Mouse (Mus musculus) neural tube, embryonic 14.5 days (tissue): ENCODE measurements around the gene Neo1. TPM values are rescaled to one million over a fixed set of nuclear protein-coding genes. Genes with fewer than 3 reads are reported as not detected.

Experiments used
- ATAC-seq: fragments of 200-750 bp; cut with Nextera tagmentation; 2 replicates; pipeline ENCODE4 v1.8.0; 2017; ENCODE audit warnings: low read depth, mild to moderate bottlenecking, moderate TSS enrichment, moderate library complexity
- H3K27ac ChIP-seq: fragments of 300-500 bp; sonication (generic); 2 replicates; pipeline ENCODE4 v1.5.1; 2014; ENCODE audit warnings: low read depth, mild to moderate bottlenecking, control low read depth, low read length, moderate library complexity, mixed read lengths
- H3K27me3 ChIP-seq: fragments of 300-500 bp; sonication (generic); 2 replicates; pipeline ENCODE4 v1.6.1; 2014; ENCODE audit warnings: low read length; ENCODE audit not compliant: control insufficient read depth, insufficient read depth
- H3K36me3 ChIP-seq: fragments of 300-500 bp; sonication (generic); 2 replicates; pipeline ENCODE4 v1.6.1; 2014; ENCODE audit warnings: low read length, mixed read lengths; ENCODE audit not compliant: control insufficient read depth, insufficient read depth
- H3K4me1 ChIP-seq: fragments of 300-500 bp; sonication (generic); 2 replicates; pipeline ENCODE4 v1.6.1; 2014; ENCODE audit warnings: low read length; ENCODE audit not compliant: control insufficient read depth, insufficient read depth
- H3K4me2 ChIP-seq: fragments of 300-500 bp; sonication (generic); 2 replicates; pipeline ENCODE4 v1.6.1; 2014; ENCODE audit warnings: mild to moderate bottlenecking, low read depth, low read length, control low read depth
- H3K4me3 ChIP-seq: fragments of 300-500 bp; sonication (generic); 2 replicates; pipeline ENCODE4 v1.5.1; 2014; ENCODE audit warnings: low read depth, low read length, control low read depth, mixed read lengths
- H3K9ac ChIP-seq: fragments of 300-500 bp; sonication (generic); replicated peaks from 2 replicates; pipeline ENCODE4 v1.6.1; 2014; ENCODE audit warnings: low read depth, mild to moderate bottlenecking, control low read depth, low read length, mixed read lengths
- H3K9me3 ChIP-seq: fragments of 300-500 bp; sonication (generic); 2 replicates; pipeline ENCODE4 v1.6.1; 2016; ENCODE audit warnings: low read length; ENCODE audit not compliant: control insufficient read depth
- WGBS: fragments of 180-500 bp; shearing (Covaris S2); extraction: QIAGEN DNeasy Blood & Tissue Kit; methylation state at CpG from one replicate; pipeline ENCODE4 v1.1.7; 2014; 5-methylcytosine and 5-hydroxymethylcytosine counted together
- polyA plus RNA-seq: library from polyadenylated mRNA; unstranded; fragments of >200 nt; fragmentation: Nextera tagmentation; extraction: Ambion mirVana; gene quantifications from 2 replicates; pipeline ENCODE4 v1.2.1, GENCODE M21; 2014

Gene Neo1
- polyA plus RNA-seq, 1 experiment from 2014 or later = 59.7 TPM

GRCm38 (mm10) chr9:58934776-58935175 lies 101.5 kb downstream of the Neo1 start:
- H3K36me3 ChIP-seq = no peaks in the 10 kb centered on the region
- no peaks in the 10 kb centered on the region for H3K9me3 ChIP-seq
- no peak overlapping the region for H3K4me2 ChIP-seq
- no peak for ATAC-seq
- H3K27ac ChIP-seq = no peak overlapping the region
- H3K4me1 ChIP-seq = no peaks in the 10 kb centered on the region
- H3K27me3 ChIP-seq = no peaks in the 10 kb centered on the region
- no peak overlapping the region for H3K4me3 ChIP-seq
- no peak overlapping the region for H3K9ac ChIP-seq
- WGBS = 78% methylated on average over 2 of the region's 2 CpGs

GRCm38 (mm10) chr9:58928103-58928502 lies 108.1 kb downstream of the Neo1 start:
- no peak overlapping the region for H3K4me2 ChIP-seq
- WGBS = 33% methylated on average over 1 of the region's 1 CpGs
- no peaks in the 10 kb centered on the region for H3K4me1 ChIP-seq
- H3K9ac ChIP-seq = no peak overlapping the region
- ATAC-seq = no peak
- no peak overlapping the region for H3K4me3 ChIP-seq
- H3K9me3 ChIP-seq = no peaks in the 10 kb centered on the region
- no peak overlapping the region for H3K27ac ChIP-seq
- no peaks in the 10 kb centered on the region for H3K27me3 ChIP-seq
- peaks cover 6% of the 10 kb centered on the region; the same call in 1 of the 2 replicates for H3K36me3 ChIP-seq

GRCm38 (mm10) chr9:58902869-58903585 lies 133.2 kb downstream of the Neo1 start:
- Histone ChIP-seq H3K27me3 (no peaks in the 10 kb centered on the region), H3K4me2 (no peak overlapping the region), H3K9me3 (no peaks in the 10 kb centered on the region), H3K4me1 (no peaks in the 10 kb centered on the region), H3K4me3 (no peak overlapping the region), H3K36me3 (peaks cover 10% of the 10 kb centered on the region), H3K9ac (no peak overlapping the region), H3K27ac (no peak overlapping the region)
- no peak for ATAC-seq
- 69% methylated on average over 6 of the region's 6 CpGs for WGBS

GRCm38 (mm10) chr9:58899602-58900001 lies 136.6 kb downstream of the Neo1 start:
- Histone ChIP-seq H3K9ac (no peak overlapping the region), H3K4me2 (no peak overlapping the region), H3K4me1 (no peaks in the 10 kb centered on the region), H3K27me3 (no peaks in the 10 kb centered on the region), H3K36me3 (peaks cover 11% of the 10 kb centered on the region), H3K27ac (no peak overlapping the region), H3K4me3 (no peak overlapping the region), H3K9me3 (no peaks in the 10 kb centered on the region)
- no peak for ATAC-seq

- no peaks in the 10 kb centered on the region for H3K27me3 ChIP-seq
- H3K4me1 ChIP-seq = no peaks in the 10 kb centered on the region
- ATAC-seq = no peak
- no peak overlapping the region for H3K27ac ChIP-seq
- H3K36me3 ChIP-seq = peaks cover 44% of the 10 kb centered on the region
- no peaks in the 10 kb centered on the region for H3K9me3 ChIP-seq
- H3K4me2 ChIP-seq = no peak overlapping the region
- no peak overlapping the region for H3K9ac ChIP-seq
- 96% methylated on average over 6 of the region's 6 CpGs for WGBS
- H3K4me3 ChIP-seq = no peak overlapping the region
Measured at GRCm38 (mm10) chr9:58891840-58892640, 144.2 kb downstream of the Neo1 start.

- H3K27ac ChIP-seq = no peak overlapping the region
- ATAC-seq = no peak
- H3K9ac ChIP-seq = no peak overlapping the region
- H3K36me3 ChIP-seq = peaks cover 48% of the 10 kb centered on the region
- no peaks in the 10 kb centered on the region for H3K4me1 ChIP-seq
- H3K4me2 ChIP-seq = no peak overlapping the region
- 96% methylated on average over 8 of the region's 8 CpGs for WGBS
- no peaks in the 10 kb centered on the region for H3K27me3 ChIP-seq
- H3K4me3 ChIP-seq = no peak overlapping the region
- H3K9me3 ChIP-seq = no peaks in the 10 kb centered on the region
Measured at GRCm38 (mm10) chr9:58890893-58891292, 145.3 kb downstream of the Neo1 start.

GRCm38 (mm10) chr9:58889782-58890448 lies 146.3 kb downstream of the Neo1 start:
- H3K27me3 ChIP-seq = no peaks in the 10 kb centered on the region
- no peak for ATAC-seq
- no peak overlapping the region for H3K4me2 ChIP-seq
- H3K9me3 ChIP-seq = no peaks in the 10 kb centered on the region
- no peak overlapping the region for H3K9ac ChIP-seq
- peaks cover 48% of the 10 kb centered on the region for H3K36me3 ChIP-seq
- no peak overlapping the region for H3K27ac ChIP-seq
- no peak overlapping the region for H3K4me3 ChIP-seq
- 90% methylated on average over 12 of the region's 12 CpGs for WGBS
- H3K4me1 ChIP-seq = no peaks in the 10 kb centered on the region

- no peak for ATAC-seq
- Histone ChIP-seq H3K27ac (no peak overlapping the region), H3K9ac (no peak overlapping the region), H3K4me1 (no peaks in the 10 kb centered on the region), H3K4me2 (no peak overlapping the region), H3K36me3 (peaks cover 19% of the 10 kb centered on the region), H3K4me3 (no peak overlapping the region), H3K9me3 (no peaks in the 10 kb centered on the region), H3K27me3 (no peaks in the 10 kb centered on the region)
- WGBS = 52% methylated on average over 1 of the region's 1 CpGs
Measured at GRCm38 (mm10) chr9:58882686-58883085, 153.6 kb downstream of the Neo1 start.

- Histone ChIP-seq H3K4me1 (no peaks in the 10 kb centered on the region), H3K4me2 (no peak overlapping the region), H3K4me3 (no peak overlapping the region), H3K9ac (no peak overlapping the region), H3K9me3 (no peaks in the 10 kb centered on the region), H3K27me3 (no peaks in the 10 kb centered on the region), H3K36me3 (peaks cover 19% of the 10 kb centered on the region), H3K27ac (no peak overlapping the region)
- WGBS = 93% methylated on average over 1 of the region's 1 CpGs
- no peak for ATAC-seq
Measured at GRCm38 (mm10) chr9:58879836-58880235, 156.4 kb downstream of the Neo1 start.
